Mouse (Mus musculus) MEL (cell line): ENCODE data around the gene Grin2b. TPM values are rescaled to one million over a fixed set of nuclear protein-coding genes. Genes with fewer than 3 reads are reported as not detected.

ENCODE experiments used
- DNase-seq: peaks from one replicate; pipeline ENCODE4 v3.0.0; 2011; ENCODE audit warnings: low read depth, low spot score
- H3K27ac ChIP-seq: 2 replicates; pipeline ENCODE4 v1.5.1; 2012; ENCODE audit warnings: low read depth, mild to moderate bottlenecking, control low read depth, low read length, moderate library complexity; ENCODE audit not compliant: control insufficient read depth
- H3K27me3 ChIP-seq, 2 experiments: fragments of 150-350 bp in 1 of 2; sonication (generic) in 1 of 2; 2 replicates each; pipeline ENCODE4 v1.6.1; 2012; ENCODE audit warnings: low read length in 2 of 2, mild to moderate bottlenecking in 2 of 2, improper control_type of control experiment in 1 of 2, moderate library complexity in 1 of 2; ENCODE audit not compliant: insufficient read depth in 2 of 2, control insufficient read depth in 1 of 2
- H3K36me3 ChIP-seq, 2 experiments: 2 replicates each; pipeline ENCODE4 v1.6.1; 2012 to 2014; ENCODE audit warnings: low read length in 2 of 2, improper control_type of control experiment in 1 of 2, inconsistent platforms in 1 of 2, mild to moderate bottlenecking in 1 of 2; ENCODE audit not compliant: insufficient read depth in 2 of 2, control insufficient read depth in 1 of 2
- H3K4me1 ChIP-seq, 2 experiments: fragments of 150-350 bp in 1 of 2; sonication (generic) in 1 of 2; 2 replicates each; pipeline ENCODE4 v1.6.1; 2012; ENCODE audit warnings: low read length in 2 of 2, improper control_type of control experiment in 1 of 2, mild to moderate bottlenecking in 1 of 2; ENCODE audit not compliant: insufficient read depth in 2 of 2, control insufficient read depth in 1 of 2
- H3K4me3 ChIP-seq, 2 experiments: fragments of 150-350 bp in 1 of 2; sonication (generic) in 1 of 2; 2 replicates each; pipeline ENCODE4 v1.5.1; 2012; ENCODE audit warnings: low read depth in 2 of 2, low read length in 2 of 2, mild to moderate bottlenecking in 2 of 2, moderate library complexity in 2 of 2, control low read depth in 1 of 2, improper control_type of control experiment in 1 of 2; ENCODE audit not compliant: control insufficient read depth in 1 of 2, insufficient read depth in 1 of 2
- H3K79me2 ChIP-seq: 2 replicates; pipeline ENCODE4 v1.6.1; 2012; ENCODE audit warnings: mild to moderate bottlenecking, low read length, moderate library complexity; ENCODE audit not compliant: control insufficient read depth, poor library complexity, insufficient read depth
- H3K9ac ChIP-seq: 2 replicates; pipeline ENCODE4 v1.6.1; 2012; ENCODE audit warnings: low read depth, mild to moderate bottlenecking, control low read depth, low read length, moderate library complexity; ENCODE audit not compliant: control insufficient read depth, poor library complexity, severe bottlenecking
- H3K9me3 ChIP-seq: fragments of 150-350 bp; sonication (generic); replicated peaks from 2 replicates; pipeline ENCODE4 v1.6.1; 2012; ENCODE audit warnings: mild to moderate bottlenecking, low read length, improper control_type of control experiment, moderate library complexity; ENCODE audit not compliant: insufficient read depth
- BHLHE40 ChIP-seq: IDR thresholded peaks from 2 replicates; pipeline ENCODE4 v1.6.1; 2012; ENCODE audit warnings: low read depth, mild to moderate bottlenecking, inconsistent platforms, low read length, improper control_type of control experiment, borderline replicate concordance
- CHD1 ChIP-seq: IDR thresholded peaks from 2 replicates; pipeline ENCODE4 v1.6.1; 2012; ENCODE audit warnings: low read depth, mild to moderate bottlenecking, inconsistent platforms, low read length, improper control_type of control experiment
- CHD2 ChIP-seq: IDR thresholded peaks from 2 replicates; pipeline ENCODE4 v1.6.1; 2011; ENCODE audit warnings: low read length, improper control_type of control experiment
- CTCF ChIP-seq, 3 experiments: IDR thresholded peaks in 2 of 3; conservative IDR thresholded peaks in 1 of 3; 2 replicates each; pipeline ENCODE4 v1.5.1; 2011 to 2012; ENCODE audit warnings: low read length in 3 of 3, low read depth in 2 of 3, mild to moderate bottlenecking in 2 of 3, improper control_type of control experiment in 1 of 3, inconsistent platforms in 1 of 3, mixed read lengths in 1 of 3, moderate library complexity in 1 of 3; ENCODE audit not compliant: control insufficient read depth in 1 of 3, insufficient read depth in 1 of 3, poor library complexity in 1 of 3, severe bottlenecking in 1 of 3
- E2F4 ChIP-seq: IDR thresholded peaks from 2 replicates; pipeline ENCODE4 v1.6.1; 2011; ENCODE audit warnings: low read depth, low read length, improper control_type of control experiment, borderline replicate concordance
- ELF1 ChIP-seq: IDR thresholded peaks from 2 replicates; pipeline ENCODE4 v1.6.1; 2014; ENCODE audit warnings: low read depth, mild to moderate bottlenecking, inconsistent platforms, low read length, improper control_type of control experiment, moderate library complexity
- EP300 ChIP-seq, 2 experiments: IDR thresholded peaks; 2 replicates each; pipeline ENCODE4 v1.6.1; 2011; ENCODE audit warnings: improper control_type of control experiment in 2 of 2, low read length in 2 of 2, low read depth in 1 of 2, mild to moderate bottlenecking in 1 of 2
- ETS1 ChIP-seq: IDR thresholded peaks from 2 replicates; pipeline ENCODE4 v1.6.1; 2012; ENCODE audit warnings: low read depth, mild to moderate bottlenecking, inconsistent platforms, low read length, improper control_type of control experiment, moderate library complexity
- GABPA ChIP-seq: IDR thresholded peaks from 2 replicates; pipeline ENCODE4 v1.6.1; 2012; ENCODE audit warnings: low read depth, mild to moderate bottlenecking, inconsistent platforms, low read length, improper control_type of control experiment, moderate library complexity
- GATA1 ChIP-seq: IDR thresholded peaks from 2 replicates; pipeline ENCODE4 v1.6.1; 2011; ENCODE audit warnings: low read depth, low read length, improper control_type of control experiment
- HCFC1 ChIP-seq: IDR thresholded peaks from 2 replicates; pipeline ENCODE4 v1.6.1; 2012; ENCODE audit warnings: low read depth, mild to moderate bottlenecking, inconsistent platforms, low read length, improper control_type of control experiment, moderate library complexity
- JUND ChIP-seq: IDR thresholded peaks from 2 replicates; pipeline ENCODE4 v1.6.1; 2011; ENCODE audit warnings: low read depth, mild to moderate bottlenecking, improper control_type of control experiment, low read length
- MAZ ChIP-seq: IDR thresholded peaks from 2 replicates; pipeline ENCODE4 v1.6.1; 2012; ENCODE audit warnings: low read depth, mild to moderate bottlenecking, inconsistent platforms, low read length, improper control_type of control experiment
- MYB ChIP-seq: IDR thresholded peaks from 2 replicates; pipeline ENCODE4 v1.6.1; 2011; ENCODE audit warnings: mild to moderate bottlenecking, low read depth, low read length, improper control_type of control experiment
- MYC ChIP-seq: IDR thresholded peaks from 2 replicates; pipeline ENCODE4 v1.6.1; 2011; ENCODE audit warnings: low read depth, mild to moderate bottlenecking, low read length, improper control_type of control experiment, moderate library complexity
- POLR2AphosphoS2 ChIP-seq: IDR thresholded peaks from 2 replicates; pipeline ENCODE4 v1.6.1; 2011; ENCODE audit warnings: low read length, improper control_type of control experiment
- POLR2AphosphoS5 ChIP-seq: IDR thresholded peaks from 2 replicates; pipeline ENCODE4 v1.6.1; 2012; ENCODE audit warnings: low read depth, borderline replicate concordance, mild to moderate bottlenecking, inconsistent platforms, low read length, moderate library complexity, mixed read lengths
- SIN3A ChIP-seq: IDR thresholded peaks from 2 replicates; pipeline ENCODE4 v1.6.1; 2012; ENCODE audit warnings: low read length, improper control_type of control experiment, inconsistent platforms
- SMC3 ChIP-seq: IDR thresholded peaks from 2 replicates; pipeline ENCODE4 v1.6.1; 2011; ENCODE audit warnings: low read depth, low read length, improper control_type of control experiment
- TCF12 ChIP-seq: IDR thresholded peaks from 2 replicates; pipeline ENCODE4 v1.6.1; 2014; ENCODE audit warnings: low read depth, mild to moderate bottlenecking, inconsistent platforms, low read length, improper control_type of control experiment, moderate library complexity
- UBTF ChIP-seq: IDR thresholded peaks from 2 replicates; pipeline ENCODE4 v1.6.1; 2012; ENCODE audit warnings: low read depth, mild to moderate bottlenecking, inconsistent platforms, low read length, improper control_type of control experiment, moderate library complexity, borderline replicate concordance; ENCODE audit not compliant: insufficient read depth
- USF1 ChIP-seq: IDR thresholded peaks from 2 replicates; pipeline ENCODE4 v1.6.1; 2014; ENCODE audit warnings: low read depth, mild to moderate bottlenecking, inconsistent platforms, low read length, improper control_type of control experiment, moderate library complexity
- ZC3H11A ChIP-seq: IDR thresholded peaks from 2 replicates; pipeline ENCODE4 v1.6.1; 2012; ENCODE audit warnings: low read depth, mild to moderate bottlenecking, inconsistent platforms, low read length, improper control_type of control experiment
- ZKSCAN1 ChIP-seq: IDR thresholded peaks from 2 replicates; pipeline ENCODE4 v1.6.1; 2012; ENCODE audit warnings: low read depth, mild to moderate bottlenecking, inconsistent platforms, low read length, improper control_type of control experiment, moderate library complexity
- ZNF384 ChIP-seq: IDR thresholded peaks from 2 replicates; pipeline ENCODE4 v1.6.1; 2012; ENCODE audit warnings: low read depth, mild to moderate bottlenecking, inconsistent platforms, low read length, improper control_type of control experiment
- polyA plus RNA-seq, 2 experiments: library from polyadenylated mRNA; stranded (reverse) in 1 of 2; unstranded in 1 of 2; fragments of >175 nt in 1 of 2; fragments of >200 nt in 1 of 2; gene quantifications; 2 replicates each; pipeline versions ENCODE4 v1.2.1 to v1.2.4; 2012; ENCODE audit warnings: low replicate concordance in 2 of 2, low read depth in 1 of 2; ENCODE audit not compliant: insufficient read length in 2 of 2, insufficient read depth in 1 of 2, missing spikeins in 1 of 2
- total RNA-seq: library from RNA; depleted of rRNA; stranded (reverse); fragments of 300-350 nt; gene quantifications from 2 replicates; pipeline ENCODE4 v1.2.3, GENCODE M21; 2012

Grin2b gene
- total and polyA plus RNA-seq, 3 experiments: not detected

DNA sequence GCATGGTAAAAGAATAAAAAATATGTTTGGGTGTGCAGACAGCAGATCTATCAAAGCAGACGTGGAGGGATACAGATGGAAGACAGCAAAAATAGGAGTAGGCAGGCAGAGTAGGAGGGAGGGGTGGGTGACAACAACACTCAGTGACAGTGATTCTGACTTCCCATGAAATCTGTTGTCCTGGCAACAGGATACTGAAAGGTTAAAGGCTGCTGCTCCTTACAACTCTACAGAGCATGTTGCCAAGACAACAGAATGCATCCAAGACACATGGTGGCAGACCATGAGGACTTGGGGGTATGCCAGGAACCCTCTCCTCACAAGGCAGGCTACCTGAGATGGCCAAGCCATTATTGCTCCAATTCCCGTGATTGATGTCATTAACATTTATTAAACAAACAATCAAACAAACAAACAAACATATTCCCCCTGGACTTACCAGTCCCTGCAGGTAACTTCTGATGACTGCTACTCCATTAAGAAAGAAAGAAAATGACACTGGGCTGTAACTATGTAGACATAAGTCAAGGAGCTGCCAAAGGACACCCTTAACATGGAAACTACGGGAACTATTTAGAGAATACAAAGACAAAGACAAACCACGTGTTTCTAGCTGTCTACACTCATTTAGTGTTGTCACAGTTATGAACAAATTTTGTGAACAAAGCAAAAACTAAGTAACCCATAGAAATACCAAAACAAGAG is 143.9 kb downstream of the Grin2b start:
- no peaks in the 10 kb centered on the region for H3K4me1 ChIP-seq
- TF ChIP-seq SMC3 (no peak), POLR2AphosphoS5 (no peak), ZNF384 (no peak), UBTF (no peak), ZC3H11A (no peak), ETS1 (no peak), TCF12 (no peak)
- H3K9me3 ChIP-seq: no peaks in the 10 kb centered on the region
- H3K27ac ChIP-seq: no peak overlapping the region
- no peak for DNase-seq
- H3K4me3 ChIP-seq: no peak overlapping the region
- H3K79me2 ChIP-seq: no peaks in the 10 kb centered on the region
- H3K27me3 ChIP-seq: no peaks in the 10 kb centered on the region
- no peak overlapping the region for H3K9ac ChIP-seq
- H3K36me3 ChIP-seq: no peaks in the 10 kb centered on the region

GRCm38 (mm10) chr6:136026936-136027335 is 146.4 kb downstream of the Grin2b start:
- no peak for DNase-seq
- H3K9me3 ChIP-seq: no peaks in the 10 kb centered on the region
- no peak for TF ChIP-seq MYC
- no peak for TF ChIP-seq JUND
- TF ChIP-seq GABPA: no peak
- TF ChIP-seq POLR2AphosphoS2: no peak
- no peak for TF ChIP-seq USF1
- no peak for TF ChIP-seq HCFC1
- H3K4me3 ChIP-seq: no peak overlapping the region
- no peaks in the 10 kb centered on the region for H3K36me3 ChIP-seq
- H3K27ac ChIP-seq: no peak overlapping the region
- no peaks in the 10 kb centered on the region for H3K27me3 ChIP-seq
- H3K4me1 ChIP-seq: no peaks in the 10 kb centered on the region
- no peaks in the 10 kb centered on the region for H3K79me2 ChIP-seq
- H3K9ac ChIP-seq: no peak overlapping the region

GRCm38 (mm10) chr6:136025801-136026200 is 147.5 kb downstream of the Grin2b start:
- Histone ChIP-seq H3K4me3 (no peak overlapping the region), H3K27ac (no peak overlapping the region), H3K79me2 (no peaks in the 10 kb centered on the region), H3K9me3 (no peaks in the 10 kb centered on the region)
- DNase-seq: no peak
- TF ChIP-seq E2F4: no peak
- no peak for TF ChIP-seq CHD2
- no peak for TF ChIP-seq BHLHE40
- TF ChIP-seq SMC3: no peak
- no peak for TF ChIP-seq ZKSCAN1
- no peak for TF ChIP-seq TCF12
- no peak for TF ChIP-seq EP300 (IDR thresholded peaks at IDR 0.05; ENCODE audit: low read depth in 1 of 2, low read length in 2 of 2)
- TF ChIP-seq SIN3A: no peak
- TF ChIP-seq JUND: no peak
- no peak for TF ChIP-seq MYB
- no peak for TF ChIP-seq CHD1
- TF ChIP-seq MAZ: no peak
- TF ChIP-seq ELF1: no peak
- no peak for TF ChIP-seq CTCF (IDR thresholded peaks at IDR 0.05 in 2 of 3, conservative IDR thresholded peaks at IDR 0.05 in 1 of 3; ENCODE audit: control insufficient read depth in 1 of 3, insufficient read depth in 1 of 3, low read depth in 2 of 3, low read length in 3 of 3, poor library complexity in 1 of 3, severe bottlenecking in 1 of 3)
- no peak for TF ChIP-seq GATA1
- TF ChIP-seq, all 39 proteins: peak for 0
- no peaks in the 10 kb centered on the region for H3K36me3 ChIP-seq
- H3K4me1 ChIP-seq: no peaks in the 10 kb centered on the region
- no peak overlapping the region for H3K9ac ChIP-seq
- no peaks in the 10 kb centered on the region for H3K27me3 ChIP-seq
